Mouse (Mus musculus) lung, adult 2 months (tissue): ENCODE data around the gene Acvrl1.

ENCODE experiments used
- CTCF ChIP-seq: fragments of 200-500 bp; IDR thresholded peaks from 2 replicates; pipeline ENCODE4 v1.5.1; 2011; ENCODE audit warnings: mild to moderate bottlenecking, low read length, control low read depth; ENCODE audit not compliant: insufficient read depth
- POLR2A ChIP-seq: fragments of 200-500 bp; IDR thresholded peaks from 2 replicates; pipeline ENCODE4 v1.6.1; 2011; ENCODE audit warnings: low read depth, mild to moderate bottlenecking, control low read depth, low read length, borderline replicate concordance; ENCODE audit errors: extremely low read depth

GRCm38 (mm10) chr15:101126876-101127544, 1.3 kb upstream of the Acvrl1 start:
- peak; percentile 22; the same call in 1 of the 2 replicates for TF ChIP-seq POLR2A
- TF ChIP-seq CTCF = no peak
